Mouse (Mus musculus) kidney, postnatal 14 days (tissue): ENCODE data around the gene Hist1h3e.
"Not testable (repeated sequence)": the region's sequence is repeated elsewhere in the genome, so short reads cannot be mapped to it uniquely, and the experiment has no call there.

Source experiments
- DNase-seq: peaks from one replicate; pipeline ENCODE4 v3.0.0; 2022; ENCODE audit warnings: mixed read lengths

The Hist1h3e gene

GRCm38 (mm10) chr13:23582219-23583056, 20.3 kb upstream of the Hist1h3e start:
- DNase-seq = no peak

GRCm38 (mm10) chr13:23581408-23582218, 19.4 kb upstream of the Hist1h3e start, which contains the start of gene Hist1h4d:
Gene Hist1h4d, plus strand, starts transcription at chr13:23581598.
- DNase-seq = peak; percentile 97

- DNase-seq = no peak
Measured at GRCm38 (mm10) chr13:23577835-23578234, 15.7 kb upstream of the Hist1h3e start.

GRCm38 (mm10) chr13:23576906-23577639, 14.9 kb upstream of the Hist1h3e start:
- DNase-seq = no peak

GRCm38 (mm10) chr13:23576351-23576881, 14.2 kb upstream of the Hist1h3e start:
- DNase-seq = no peak

GRCm38 (mm10) chr13:23575864-23576313, 13.7 kb upstream of the Hist1h3e start:
- not testable (repeated sequence) for DNase-seq

- DNase-seq = peak; percentile 73
Measured at GRCm38 (mm10) chr13:23575271-23575851, 13.2 kb upstream of the Hist1h3e start, which contains the start of gene Hist1h3d. Gene Hist1h3d, plus strand, starts transcription at chr13:23575763.

GRCm38 (mm10) chr13:23574546-23575170, 12.5 kb upstream of the Hist1h3e start:
- DNase-seq = not testable (repeated sequence)

- DNase-seq = peak; percentile 94
Measured at GRCm38 (mm10) chr13:23573898-23574524, 11.8 kb upstream of the Hist1h3e start, which contains the start of the genes Hist1h2bf and Hist1h2ad. Gene Hist1h2bf, minus strand, starts transcription at chr13:23574196. Gene Hist1h2ad, plus strand, starts transcription at chr13:23574381.

GRCm38 (mm10) chr13:23573034-23573897, 11.1 kb upstream of the Hist1h3e start:
- not testable (repeated sequence) for DNase-seq

- no peak for DNase-seq
Measured at GRCm38 (mm10) chr13:23572218-23573033, 10.3 kb upstream of the Hist1h3e start.

GRCm38 (mm10) chr13:23571504-23572217, 9.5 kb upstream of the Hist1h3e start:
- not testable (repeated sequence) for DNase-seq

- peak; percentile 76 for DNase-seq
Measured at GRCm38 (mm10) chr13:23571022-23571503, 8.9 kb upstream of the Hist1h3e start, which contains the start of the genes Hist1h2ae and Hist1h2bg. Gene Hist1h2ae, minus strand, starts transcription at chr13:23571220. Gene Hist1h2bg, plus strand, starts transcription at chr13:23571396.

- DNase-seq = not testable (repeated sequence)
Measured at GRCm38 (mm10) chr13:23570261-23571021, 8.3 kb upstream of the Hist1h3e start.

- no peak for DNase-seq
Measured at GRCm38 (mm10) chr13:23564482-23564881, 2.3 kb upstream of the Hist1h3e start.

- DNase-seq = peak; percentile 58
Measured at GRCm38 (mm10) chr13:23562699-23563462, 712 bp upstream of the Hist1h3e start.
